Mouse (Mus musculus): ENCODE measurements at regions not wholly inside any gene's neighbourhood (a gene's known extent, or its start where the extent isn't known, plus 50 kb on each side); places are given as distances from the start of the nearest gene placed in this dataset.

DNA sequence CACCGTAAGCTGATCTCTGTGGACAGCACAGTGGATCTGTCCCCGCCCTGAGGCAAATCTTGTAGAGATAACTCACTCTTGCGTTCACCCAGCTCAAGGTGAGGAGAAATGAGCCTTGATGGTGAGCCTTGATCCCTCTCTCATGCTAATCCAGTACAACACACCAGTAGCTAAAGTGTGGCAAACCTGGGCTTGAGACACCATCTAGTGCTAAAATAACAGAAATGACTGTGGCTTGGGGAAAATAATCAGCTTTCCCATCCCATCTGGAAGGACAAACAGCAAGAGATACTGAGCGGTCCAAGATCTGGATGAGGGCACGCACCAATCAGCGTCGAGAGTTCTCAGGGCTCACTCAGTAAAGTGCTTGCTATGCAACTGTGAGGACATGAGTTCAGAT lies 50.9 kb upstream of the Cbln4 start:
- no peak for TF ChIP-seq GATA1 (IDR thresholded peaks at IDR 0.05; ENCODE audit: low read length)
- TF ChIP-seq TAL1 (IDR thresholded peaks at IDR 0.05; ENCODE audit: low read length), result no peak
- H3K4me1 ChIP-seq (ENCODE audit: control insufficient read depth), result no peaks in the 10 kb centered on the region
- H3K36me3 ChIP-seq (ENCODE audit: control insufficient read depth), result no peaks in the 10 kb centered on the region
- H3K9me3 ChIP-seq (ENCODE audit: control insufficient read depth, low read length), result peaks cover 56% of the 10 kb centered on the region
- no peaks in the 10 kb centered on the region for H3K27me3 ChIP-seq (ENCODE audit: control insufficient read depth)
- H3K4me3 ChIP-seq (replicated peaks), result no peak overlapping the region

DNA sequence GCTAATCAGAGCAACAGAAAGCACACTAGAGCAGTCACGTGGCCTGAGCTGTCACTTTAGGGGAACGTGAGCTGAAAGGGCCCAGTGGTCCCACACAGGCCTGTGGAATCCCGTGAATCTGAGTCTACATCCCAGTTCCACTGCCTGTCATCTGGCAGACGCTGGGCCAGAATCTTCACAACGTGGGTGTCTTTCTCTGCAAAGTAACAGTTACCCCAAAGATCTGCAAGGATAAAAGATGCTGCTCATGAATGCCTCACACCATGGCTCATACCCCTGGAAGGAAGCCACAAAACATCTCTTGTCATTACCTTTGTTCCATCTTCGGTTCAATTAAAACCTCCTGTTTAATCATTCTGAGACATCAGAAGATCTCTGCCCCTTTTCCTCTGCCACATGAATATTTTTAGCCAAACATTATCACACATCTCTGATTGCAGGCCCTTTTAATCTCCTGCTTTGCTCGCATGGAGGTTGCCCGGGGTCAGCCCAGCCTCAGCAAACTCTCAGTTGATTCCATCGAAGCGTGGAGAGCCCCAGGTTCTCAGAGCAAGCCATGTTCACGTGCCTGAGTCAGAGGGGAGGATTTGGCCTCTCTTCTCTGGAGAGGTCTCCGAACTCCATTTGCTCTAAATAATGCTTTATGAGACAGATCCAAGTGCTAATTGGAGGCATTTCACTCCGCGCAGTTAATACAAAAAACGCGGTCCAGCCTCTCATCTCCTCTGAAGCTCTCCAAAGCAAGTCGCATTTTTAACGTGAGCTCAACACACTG lies 60.8 kb upstream of the Cbln4 start:
- Histone ChIP-seq H3K27me3 (ENCODE audit: control insufficient read depth) (no peaks in the 10 kb centered on the region), H3K4me3 (replicated peaks) (no peak overlapping the region), H3K36me3 (ENCODE audit: control insufficient read depth) (no peaks in the 10 kb centered on the region), H3K9me3 (ENCODE audit: control insufficient read depth, low read length) (peaks cover 78% of the 10 kb centered on the region), H3K4me1 (ENCODE audit: control insufficient read depth) (no peaks in the 10 kb centered on the region)
- TF ChIP-seq TAL1 (IDR thresholded peaks at IDR 0.05; ENCODE audit: low read length) (no peak), GATA1 (IDR thresholded peaks at IDR 0.05; ENCODE audit: low read length) (no peak)

DNA sequence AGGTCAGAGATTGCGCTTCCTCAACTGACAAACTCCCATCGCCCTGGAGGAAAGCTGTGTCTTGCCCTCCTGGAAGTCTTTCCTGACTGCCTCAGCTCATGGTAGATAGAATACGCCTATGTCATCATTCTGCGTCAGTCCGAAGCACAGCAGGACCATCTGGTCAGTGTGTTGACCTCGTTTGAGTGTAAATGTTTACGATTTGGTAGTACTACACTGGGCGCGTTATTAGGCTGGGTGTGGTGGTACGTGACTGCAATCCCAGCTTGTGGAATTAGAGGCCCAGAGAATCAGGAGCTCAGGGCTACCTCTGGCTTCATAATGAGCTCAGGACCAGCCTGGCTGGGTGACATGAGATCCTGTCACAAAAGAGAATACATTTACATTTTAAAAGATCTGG lies 62.0 kb upstream of the Cbln4 start:
- Histone ChIP-seq H3K4me1 (ENCODE audit: control insufficient read depth) (no peaks in the 10 kb centered on the region), H3K36me3 (ENCODE audit: control insufficient read depth) (no peaks in the 10 kb centered on the region), H3K9me3 (ENCODE audit: control insufficient read depth, low read length) (peaks cover 84% of the 10 kb centered on the region), H3K27me3 (ENCODE audit: control insufficient read depth) (no peaks in the 10 kb centered on the region), H3K4me3 (replicated peaks) (no peak overlapping the region)
- TF ChIP-seq TAL1 (IDR thresholded peaks at IDR 0.05; ENCODE audit: low read length) (no peak), GATA1 (IDR thresholded peaks at IDR 0.05; ENCODE audit: low read length) (no peak)

DNA sequence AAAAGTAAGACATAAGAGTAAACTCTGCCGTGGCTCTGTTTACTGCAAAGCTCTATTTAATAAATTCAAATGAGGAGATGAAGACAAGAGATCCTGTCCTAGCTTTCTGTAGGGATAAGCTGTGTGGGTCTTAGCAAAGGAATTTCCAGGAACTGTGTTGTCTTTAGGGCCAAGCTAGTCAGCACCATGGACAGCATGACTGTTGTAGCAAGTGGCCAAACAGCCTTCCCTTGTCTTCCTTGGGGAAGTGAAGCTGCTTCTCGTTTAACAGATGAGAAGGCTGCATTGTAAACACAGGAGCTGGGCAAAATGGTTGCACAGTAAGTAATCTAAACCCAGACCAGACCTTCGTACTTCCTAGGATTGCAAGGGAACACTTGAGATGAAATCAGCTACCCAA lies 67.4 kb upstream of the Cbln4 start:
- H3K9me3 ChIP-seq (ENCODE audit: control insufficient read depth, low read length), result peaks cover 68% of the 10 kb centered on the region
- no peaks in the 10 kb centered on the region for H3K4me1 ChIP-seq (ENCODE audit: control insufficient read depth)
- no peaks in the 10 kb centered on the region for H3K27me3 ChIP-seq (ENCODE audit: control insufficient read depth)
- H3K36me3 ChIP-seq (ENCODE audit: control insufficient read depth), result no peaks in the 10 kb centered on the region
- no peak overlapping the region for H3K4me3 ChIP-seq (replicated peaks)
- TF ChIP-seq GATA1 (IDR thresholded peaks at IDR 0.05; ENCODE audit: low read length), result no peak
- no peak for TF ChIP-seq TAL1 (IDR thresholded peaks at IDR 0.05; ENCODE audit: low read length)

DNA sequence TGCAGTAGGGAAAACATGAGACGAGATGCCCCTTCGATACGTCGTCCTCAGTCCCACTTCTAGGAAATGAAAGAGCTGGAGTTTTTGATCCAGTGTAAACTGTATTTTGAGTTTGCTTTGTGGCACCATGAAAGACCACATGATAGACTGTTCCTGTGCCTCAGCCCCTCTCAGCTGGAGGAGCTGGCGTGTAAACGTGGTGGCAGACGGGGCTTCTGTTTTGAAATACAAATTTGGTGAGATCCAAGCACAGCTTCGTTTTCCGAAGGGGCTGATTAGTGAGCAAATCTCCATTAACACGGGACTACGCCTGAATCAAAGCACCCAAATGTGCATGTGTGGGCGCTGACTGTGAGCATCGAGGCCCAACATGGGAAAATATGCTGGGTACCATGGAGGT lies 70.4 kb upstream of the Cbln4 start:
- no peak overlapping the region for H3K4me3 ChIP-seq (replicated peaks)
- TF ChIP-seq GATA1 (IDR thresholded peaks at IDR 0.05; ENCODE audit: low read length) (no peak), TAL1 (IDR thresholded peaks at IDR 0.05; ENCODE audit: low read length) (no peak)
- no peaks in the 10 kb centered on the region for H3K27me3 ChIP-seq (ENCODE audit: control insufficient read depth)
- peaks cover 60% of the 10 kb centered on the region for H3K9me3 ChIP-seq (ENCODE audit: control insufficient read depth, low read length)
- H3K36me3 ChIP-seq (ENCODE audit: control insufficient read depth), result no peaks in the 10 kb centered on the region
- H3K4me1 ChIP-seq (ENCODE audit: control insufficient read depth), result no peaks in the 10 kb centered on the region

DNA sequence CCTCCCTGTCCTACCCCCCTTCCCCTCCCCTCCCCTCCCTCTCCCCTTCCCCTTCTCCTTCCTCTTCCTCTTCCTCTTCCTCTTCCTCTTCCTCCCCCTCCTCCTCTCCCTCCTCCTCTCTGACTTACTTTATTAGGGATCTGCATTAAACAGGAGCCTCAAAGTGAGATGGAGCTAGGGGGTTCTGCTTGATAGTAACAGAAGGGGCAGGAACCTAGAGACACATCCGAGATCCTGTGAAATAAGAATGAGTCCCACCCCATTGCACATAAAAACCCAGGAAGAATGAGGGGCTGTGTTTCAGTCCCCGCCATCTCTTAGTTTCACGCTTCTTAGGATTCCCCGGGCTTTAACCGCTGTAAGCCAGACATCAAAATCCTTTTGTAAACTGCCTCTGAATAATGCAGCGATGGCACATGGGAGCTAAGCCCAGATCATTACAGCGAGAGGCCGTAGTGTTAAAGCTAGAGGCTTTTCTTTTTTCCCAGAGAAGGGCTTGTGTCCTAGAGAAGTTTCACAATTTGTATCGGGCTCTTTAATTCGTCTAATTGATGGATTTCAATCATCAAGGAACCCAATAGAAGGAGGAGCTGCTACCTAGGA lies 72.4 kb upstream of the Cbln4 start:
- Histone ChIP-seq H3K36me3 (ENCODE audit: control insufficient read depth) (no peaks in the 10 kb centered on the region), H3K27me3 (ENCODE audit: control insufficient read depth) (no peaks in the 10 kb centered on the region), H3K4me1 (ENCODE audit: control insufficient read depth) (no peaks in the 10 kb centered on the region), H3K4me3 (replicated peaks) (no peak overlapping the region), H3K9me3 (ENCODE audit: control insufficient read depth, low read length) (peaks cover 49% of the 10 kb centered on the region)
- TF ChIP-seq GATA1 (IDR thresholded peaks at IDR 0.05; ENCODE audit: low read length) (no peak), TAL1 (IDR thresholded peaks at IDR 0.05; ENCODE audit: low read length) (no peak)

DNA sequence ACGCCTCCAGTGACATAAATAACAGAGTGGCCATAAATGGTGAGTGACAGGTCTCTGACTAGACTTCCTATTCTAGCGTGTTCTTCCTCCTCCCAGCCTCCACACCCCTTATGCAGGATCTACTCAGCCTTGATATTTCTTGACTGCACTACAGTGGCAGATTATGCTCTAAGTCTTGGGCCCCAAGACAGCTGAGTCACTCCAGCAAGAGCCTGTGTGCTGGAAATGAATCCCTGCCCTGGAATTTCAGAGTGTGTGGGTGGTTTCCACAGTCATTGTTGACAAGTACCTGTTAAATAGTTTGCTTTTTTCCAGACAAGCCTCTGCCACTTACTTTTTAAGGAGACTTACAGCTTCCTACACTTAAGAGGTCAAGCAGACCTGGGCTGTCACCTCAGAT lies 84.3 kb upstream of the Cbln4 start:
- TF ChIP-seq GATA1 (IDR thresholded peaks at IDR 0.05; ENCODE audit: low read length), result no peak
- TF ChIP-seq TAL1 (IDR thresholded peaks at IDR 0.05; ENCODE audit: low read length), result no peak
- Histone ChIP-seq H3K36me3 (ENCODE audit: control insufficient read depth) (no peaks in the 10 kb centered on the region), H3K4me1 (ENCODE audit: control insufficient read depth) (no peaks in the 10 kb centered on the region), H3K9me3 (ENCODE audit: control insufficient read depth, low read length) (peaks cover 40% of the 10 kb centered on the region), H3K4me3 (replicated peaks) (no peak overlapping the region), H3K27me3 (ENCODE audit: control insufficient read depth) (no peaks in the 10 kb centered on the region)

DNA sequence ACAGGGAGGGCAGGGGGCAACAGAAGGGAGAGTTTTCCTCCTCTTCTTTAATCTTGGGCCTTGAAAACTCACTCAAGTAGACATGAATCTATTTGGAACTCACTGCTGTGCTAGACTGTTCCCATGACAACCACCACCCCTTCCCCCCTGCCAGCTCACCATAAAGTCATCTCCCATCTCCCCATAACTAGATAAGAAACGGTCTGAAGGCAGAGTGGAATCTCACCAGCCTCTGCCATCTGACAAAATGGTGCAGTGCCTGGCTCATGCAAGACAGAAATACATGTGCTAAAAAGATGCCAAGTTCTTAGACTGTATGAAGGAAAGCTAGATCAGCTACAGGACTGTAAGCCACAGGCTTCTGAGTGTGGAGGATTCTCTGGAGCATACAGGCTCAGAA lies 88.0 kb upstream of the Cbln4 start:
- Histone ChIP-seq H3K9me3 (ENCODE audit: control insufficient read depth, low read length) (peaks cover 47% of the 10 kb centered on the region), H3K36me3 (ENCODE audit: control insufficient read depth) (no peaks in the 10 kb centered on the region), H3K4me3 (replicated peaks) (no peak overlapping the region), H3K27me3 (ENCODE audit: control insufficient read depth) (no peaks in the 10 kb centered on the region), H3K4me1 (ENCODE audit: control insufficient read depth) (no peaks in the 10 kb centered on the region)
- TF ChIP-seq GATA1 (IDR thresholded peaks at IDR 0.05; ENCODE audit: low read length) (no peak), TAL1 (IDR thresholded peaks at IDR 0.05; ENCODE audit: low read length) (no peak)

DNA sequence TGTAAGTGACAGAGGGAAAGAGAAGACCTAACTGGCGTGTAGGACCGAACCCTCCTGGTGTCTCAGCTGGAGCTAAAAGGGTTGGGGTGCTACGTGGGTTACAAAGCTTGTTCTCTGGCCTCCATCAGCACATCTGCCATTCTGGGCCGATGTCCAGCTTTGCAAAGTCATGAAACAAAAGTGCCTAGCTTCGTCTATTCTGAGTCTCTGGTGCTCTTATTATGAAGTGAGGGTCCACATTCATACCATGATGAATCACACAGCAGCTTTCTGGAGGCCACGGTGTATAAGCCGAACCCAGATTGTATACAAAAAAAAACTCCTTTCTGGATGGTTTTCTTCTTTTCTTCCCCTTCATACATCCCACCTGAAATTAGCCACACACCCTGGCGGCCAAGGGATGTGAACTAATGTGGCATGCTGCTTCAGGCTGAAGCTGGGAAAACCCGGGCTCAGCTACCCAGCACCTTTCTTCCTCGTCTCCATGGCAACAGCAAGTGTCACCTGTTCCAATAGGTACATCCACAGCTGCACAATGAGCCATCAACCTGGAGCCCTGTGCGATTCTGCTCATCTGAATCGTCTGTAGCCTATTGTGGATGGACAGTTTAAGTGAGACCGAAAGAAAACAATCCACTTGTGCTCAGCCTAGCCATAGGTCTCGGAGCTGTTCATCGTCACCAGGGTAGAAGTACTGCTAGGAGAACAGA lies 89.5 kb upstream of the Cbln4 start:
- H3K9me3 ChIP-seq (ENCODE audit: control insufficient read depth, low read length), result peaks cover 50% of the 10 kb centered on the region
- no peak for TF ChIP-seq GATA1 (IDR thresholded peaks at IDR 0.05; ENCODE audit: low read length)
- no peak for TF ChIP-seq TAL1 (IDR thresholded peaks at IDR 0.05; ENCODE audit: low read length)

More for the DNA sequence above, 89.5 kb upstream of the Cbln4 start:
- H3K27me3 ChIP-seq (ENCODE audit: control insufficient read depth), result no peaks in the 10 kb centered on the region
- no peaks in the 10 kb centered on the region for H3K36me3 ChIP-seq (ENCODE audit: control insufficient read depth)
- no peak overlapping the region for H3K4me3 ChIP-seq (replicated peaks)
- H3K4me1 ChIP-seq (ENCODE audit: control insufficient read depth), result no peaks in the 10 kb centered on the region

Data from erythroblast, embryonic 14.5 days (primary cell).